Mouse (Mus musculus) E14TG2a.4 (cell line): ENCODE data around the gene Clint1.

Source experiments
- CTCF ChIP-seq: conservative IDR thresholded peaks from 2 replicates; pipeline ENCODE4 v1.5.1; 2014; ENCODE audit warnings: low read length
- NANOG ChIP-seq: IDR thresholded peaks from 2 replicates; pipeline ENCODE4 v1.6.1; 2014; ENCODE audit warnings: borderline replicate concordance, low read length, mixed read lengths

DNA sequence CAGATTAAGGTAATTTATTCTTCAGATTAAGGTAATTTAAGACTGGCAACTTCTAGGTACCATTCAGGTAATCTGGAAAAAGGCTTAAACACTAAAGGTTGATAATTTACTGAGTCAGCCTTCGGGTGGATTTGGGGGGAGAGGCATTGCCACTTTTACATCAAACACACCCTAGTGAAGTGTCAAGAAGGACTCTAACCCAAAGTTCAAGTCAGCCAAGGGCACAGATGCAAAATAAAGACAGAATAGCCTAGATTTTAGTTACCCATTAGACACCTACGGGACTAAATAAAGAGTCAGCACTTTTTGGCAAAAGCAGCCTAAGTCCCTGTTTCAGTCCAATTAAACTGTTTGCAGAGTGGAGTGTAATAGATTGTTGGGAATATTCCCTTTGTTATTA, 46.0 kb upstream of the Clint1 start:
- TF ChIP-seq CTCF (no peak), NANOG (no peak)
